Mouse (Mus musculus): ENCODE measurements around the gene Nlrp4f.

The Nlrp4f gene

DNA sequence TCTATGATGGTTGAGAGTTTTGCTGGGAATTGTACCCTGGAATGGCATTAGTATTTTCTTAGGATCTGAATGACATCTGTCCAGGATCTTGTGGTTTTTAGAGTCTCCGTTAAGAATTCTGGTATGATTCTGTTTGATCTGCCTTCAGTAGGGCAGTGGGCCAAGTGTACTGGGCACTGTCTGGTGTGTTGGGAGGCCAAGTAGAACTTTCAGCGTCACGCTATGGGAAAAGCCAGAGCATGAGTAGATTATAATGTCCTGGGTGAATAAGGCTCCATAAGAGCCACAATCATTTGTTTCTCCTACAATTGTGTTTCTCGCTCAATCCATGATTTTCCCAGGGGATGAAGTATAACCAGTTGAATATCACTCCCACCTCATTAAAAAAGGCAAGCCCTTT is 68.0 kb downstream of the Nlrp4f start, which contains the start of gene Olfr465-ps1:
Gene Olfr465-ps1 (plus strand): TSS at position 301 of the 400 bp plus-strand sequence.
- no peak for DNase-seq (ENCODE audit: low read depth, low spot score)
- no peaks in the 10 kb centered on the region for H3K27me3 ChIP-seq (ENCODE audit: control insufficient read depth, insufficient read depth, low read length, poor library complexity, severe bottlenecking)
- no peaks in the 10 kb centered on the region for H3K36me3 ChIP-seq (ENCODE audit: control insufficient read depth, insufficient read depth, low read length, poor library complexity, severe bottlenecking)

All from splenic B cell, adult 2 months (primary cell).